Mouse (Mus musculus): ENCODE results near the gene Prodh2. TPM values are rescaled to one million over a fixed set of nuclear protein-coding genes. Genes with fewer than 3 reads are reported as not detected.

The Prodh2 gene
- polyA plus RNA-seq, 1 experiment from 2014 or later: not detected

DNA sequence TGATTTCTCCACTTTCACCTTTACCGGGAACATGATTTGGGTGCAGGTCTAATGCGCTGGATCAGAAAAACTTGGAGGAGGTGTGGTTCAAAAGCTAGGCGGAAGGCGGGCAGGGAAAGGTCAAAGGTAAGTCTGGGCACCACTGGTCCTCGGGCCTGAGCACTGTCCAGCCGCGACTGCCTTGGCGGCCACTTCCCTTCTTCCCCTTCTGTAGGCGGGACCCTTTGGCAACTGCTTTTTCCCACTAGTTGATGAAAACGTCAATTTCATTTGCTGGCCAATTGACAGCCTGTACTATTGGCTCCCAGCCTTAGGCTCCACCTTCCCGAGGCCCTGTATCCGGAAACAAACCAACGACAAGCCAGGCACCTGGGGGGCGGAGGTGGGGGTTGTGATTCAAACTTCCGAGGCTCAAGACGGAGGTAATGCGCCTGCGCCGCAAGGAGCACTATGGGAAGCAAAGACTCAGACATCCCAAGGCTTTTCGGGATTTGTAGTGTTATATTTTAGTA lies 66.1 kb downstream of the Prodh2 start, which contains the start of gene Lin37:
Lin37 (minus strand) TSS at position 396 of the 512 bp plus-strand sequence.
- peak within 1 kb of the TSS; percentile 74 for H3K9ac ChIP-seq (ENCODE audit: low read depth, low read length)
- H3K9me3 ChIP-seq (ENCODE audit: control insufficient read depth, low read length): no peaks in the 10 kb centered on the region
- under 1% methylated on average over 20 of the region's 20 CpGs for WGBS

DNA sequence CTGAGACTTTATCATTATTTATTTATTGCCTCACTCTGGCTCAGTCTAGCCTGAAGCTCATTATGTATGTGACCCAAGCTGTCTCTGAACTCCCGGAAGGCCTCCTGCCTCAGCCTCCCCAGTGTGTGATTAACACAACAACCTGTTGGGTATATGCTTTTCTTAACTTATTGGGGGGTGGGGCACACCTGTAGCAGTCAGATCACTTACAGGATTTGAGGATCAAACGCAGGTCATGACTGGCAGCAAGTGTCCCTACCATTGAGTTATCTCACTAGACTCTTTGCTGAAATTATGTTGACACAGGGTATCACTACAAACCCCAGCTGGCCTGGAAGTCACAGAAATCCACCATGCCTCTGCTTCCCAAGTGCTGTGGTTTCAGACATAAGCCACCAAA lies 66.9 kb downstream of the Prodh2 start:
- Histone ChIP-seq H3K36me3 (ENCODE audit: control insufficient read depth, insufficient read depth, low read length) (peaks cover 19% of the 10 kb centered on the region), H3K9ac (ENCODE audit: low read depth, low read length) (no peak overlapping the region), H3K27ac (ENCODE audit: low read depth, low read length) (no peak overlapping the region), H3K4me3 (ENCODE audit: low read length) (no peak overlapping the region), H3K4me2 (ENCODE audit: low read length) (no peak overlapping the region; the same call in 1 of the 2 replicates), H3K27me3 (replicated peaks; ENCODE audit: control insufficient read depth, insufficient read depth, low read length) (no peaks in the 10 kb centered on the region), H3K4me1 (ENCODE audit: control insufficient read depth, insufficient read depth, low read depth, low read length) (peaks cover 25% of the 10 kb centered on the region), H3K9me3 (ENCODE audit: control insufficient read depth, low read length) (no peaks in the 10 kb centered on the region)
- no peak for ATAC-seq
- WGBS: 48% methylated on average over 2 of the region's 2 CpGs

More for the DNA sequence above, 66.1 kb downstream of the Prodh2 start, which contains the start of gene Lin37:
- H3K27ac ChIP-seq (ENCODE audit: low read depth, low read length): peak within 1 kb of the TSS; percentile 64
- H3K4me2 ChIP-seq (ENCODE audit: low read length): peak within 1 kb of the TSS; percentile 99
- no peaks in the 10 kb centered on the region for H3K27me3 ChIP-seq (replicated peaks; ENCODE audit: control insufficient read depth, insufficient read depth, low read length)
- ATAC-seq: peak; percentile 90
- H3K36me3 ChIP-seq (ENCODE audit: control insufficient read depth, insufficient read depth, low read length): peaks cover 23% of the 10 kb centered on the region
- peak within 1 kb of the TSS; percentile 62 for H3K4me3 ChIP-seq (ENCODE audit: low read length)
- peaks cover 25% of the 10 kb centered on the region for H3K4me1 ChIP-seq (ENCODE audit: control insufficient read depth, insufficient read depth, low read depth, low read length)

DNA sequence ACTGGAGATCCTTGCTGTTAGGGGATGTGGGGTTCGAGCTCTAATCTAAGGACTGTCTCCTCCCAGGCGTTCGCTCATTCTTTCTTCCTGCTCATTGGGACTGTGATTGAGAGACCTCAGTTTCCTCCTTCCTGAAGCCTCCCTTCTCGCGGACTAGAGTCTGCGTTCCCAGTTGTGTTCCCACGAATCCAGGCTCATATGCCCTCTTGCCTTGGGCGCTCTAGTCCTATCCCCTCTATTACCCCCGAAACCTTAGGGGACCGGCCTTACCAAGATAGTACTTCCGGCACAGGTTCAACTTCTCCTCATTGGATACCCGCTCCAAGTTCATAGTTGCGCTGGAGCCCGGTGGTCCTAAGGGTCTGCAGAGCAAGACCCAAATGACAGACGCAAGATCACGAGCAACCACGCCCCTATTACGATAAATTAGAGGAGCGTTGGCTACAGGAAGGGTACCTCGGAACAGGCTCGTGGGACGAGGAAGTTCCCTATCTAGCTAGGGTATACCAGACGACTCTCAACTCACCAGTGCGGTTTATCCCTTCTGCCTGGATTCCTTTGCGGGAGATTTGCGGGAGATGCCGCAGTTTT lies 69.2 kb downstream of the Prodh2 start:
- WGBS: 1% methylated on average over 27 of the region's 27 CpGs
- Histone ChIP-seq H3K27me3 (replicated peaks; ENCODE audit: control insufficient read depth, insufficient read depth, low read length) (no peaks in the 10 kb centered on the region), H3K27ac (ENCODE audit: low read depth, low read length) (peak overlapping the region; percentile 71), H3K9me3 (ENCODE audit: control insufficient read depth, low read length) (no peaks in the 10 kb centered on the region), H3K4me1 (ENCODE audit: control insufficient read depth, insufficient read depth, low read depth, low read length) (peaks cover 25% of the 10 kb centered on the region), H3K9ac (ENCODE audit: low read depth, low read length) (peak overlapping the region; percentile 69), H3K36me3 (ENCODE audit: control insufficient read depth, insufficient read depth, low read length) (peaks cover 9% of the 10 kb centered on the region), H3K4me3 (ENCODE audit: low read length) (peak overlapping the region; percentile 82), H3K4me2 (ENCODE audit: low read length) (peak overlapping the region; percentile 89)
- ATAC-seq: no peak

Small RNAs within 50 kb of the gene (microRNA-seq; reads per million reads assigned to microRNA genes)
- 0.83 reads per million for gene Gm38670

Other genes starting within 250 kb of the Prodh2 start
- gene Thap8, start 213.5 kb upstream of the Prodh2 start, polyA plus RNA-seq (2015; fragmentation: Nextera tagmentation; extraction: Ambion mirVana): 0.66 and 0.86 TPM in 2 replicates
- 3.9 and 5.6 TPM in 2 replicates for gene Wdr62, start 213.2 kb upstream of the Prodh2 start, polyA plus RNA-seq (2015; fragmentation: Nextera tagmentation; extraction: Ambion mirVana)
- 96.5 and 138 TPM in 2 replicates for gene Clip3, start 201.9 kb upstream of the Prodh2 start, polyA plus RNA-seq (2015; fragmentation: Nextera tagmentation; extraction: Ambion mirVana)
- 124 and 131 TPM in 2 replicates for gene Alkbh6, start 184.9 kb upstream of the Prodh2 start, polyA plus RNA-seq (2015; fragmentation: Nextera tagmentation; extraction: Ambion mirVana)
- gene Syne4, start 178.8 kb upstream of the Prodh2 start, polyA plus RNA-seq (2015; fragmentation: Nextera tagmentation; extraction: Ambion mirVana): 14.6 and 14.8 TPM in 2 replicates
- 0.21 and 0.54 TPM in 2 replicates for gene E130208F15Rik, start 171.9 kb upstream of the Prodh2 start, polyA plus RNA-seq (2015; fragmentation: Nextera tagmentation; extraction: Ambion mirVana)
- 16.8 and 17.0 TPM in 2 replicates for gene Sdhaf1, start 169.7 kb upstream of the Prodh2 start, polyA plus RNA-seq (2015; fragmentation: Nextera tagmentation; extraction: Ambion mirVana)
- 15.8 and 16.8 TPM in 2 replicates for gene Lrfn3, start 130.8 kb upstream of the Prodh2 start, polyA plus RNA-seq (2015; fragmentation: Nextera tagmentation; extraction: Ambion mirVana)
- gene Tyrobp, start 79.9 kb upstream of the Prodh2 start, polyA plus RNA-seq (2015; fragmentation: Nextera tagmentation; extraction: Ambion mirVana): 29.7 and 31.5 TPM in 2 replicates
- 0.95 and 0.97 TPM in 2 replicates for gene Hcst, start 73.8 kb upstream of the Prodh2 start, polyA plus RNA-seq (2015; fragmentation: Nextera tagmentation; extraction: Ambion mirVana)
- 2.5 and 2.9 TPM in 2 replicates for gene Nfkbid, start 71.9 kb upstream of the Prodh2 start, polyA plus RNA-seq (2015; fragmentation: Nextera tagmentation; extraction: Ambion mirVana)
- gene Aplp1, start 48.1 kb upstream of the Prodh2 start, polyA plus RNA-seq (2015; fragmentation: Nextera tagmentation; extraction: Ambion mirVana): 742 and 752 TPM in 2 replicates
- 3.0 and 4.2 TPM in 2 replicates for gene Kirrel2, start 35.9 kb upstream of the Prodh2 start, polyA plus RNA-seq (2015; fragmentation: Nextera tagmentation; extraction: Ambion mirVana)
- gene Nphs1, start 35.3 kb upstream of the Prodh2 start, polyA plus RNA-seq (2015; fragmentation: Nextera tagmentation; extraction: Ambion mirVana): 0.98 and 1.7 TPM in 2 replicates
- gene Arhgap33, start 41.4 kb downstream of the Prodh2 start, polyA plus RNA-seq (2015; fragmentation: Nextera tagmentation; extraction: Ambion mirVana): 94.8 and 134 TPM in 2 replicates
- 14.2 TPM in 2 replicates for gene Hspb6, start 58.6 kb downstream of the Prodh2 start, polyA plus RNA-seq (2015; fragmentation: Nextera tagmentation; extraction: Ambion mirVana)
- 6.8 and 7.5 TPM in 2 replicates for gene Proser3, start 58.7 kb downstream of the Prodh2 start, polyA plus RNA-seq (2015; fragmentation: Nextera tagmentation; extraction: Ambion mirVana)
- 51.0 and 58.7 TPM in 2 replicates for gene Lin37, start 66.2 kb downstream of the Prodh2 start, polyA plus RNA-seq (2015; fragmentation: Nextera tagmentation; extraction: Ambion mirVana)
- gene U2af1l4, start 69.7 kb downstream of the Prodh2 start, polyA plus RNA-seq (2015; fragmentation: Nextera tagmentation; extraction: Ambion mirVana): 86.8 and 96.9 TPM in 2 replicates
- 13.7 and 17.4 TPM in 2 replicates for gene Gm49396, start 69.7 kb downstream of the Prodh2 start, polyA plus RNA-seq (2015; fragmentation: Nextera tagmentation; extraction: Ambion mirVana)
- gene Psenen, start 70.0 kb downstream of the Prodh2 start, polyA plus RNA-seq (2015; fragmentation: Nextera tagmentation; extraction: Ambion mirVana): 121 and 132 TPM in 2 replicates
- gene Igflr1, start 71.8 kb downstream of the Prodh2 start, polyA plus RNA-seq (2015; fragmentation: Nextera tagmentation; extraction: Ambion mirVana): 4.0 and 6.8 TPM in 2 replicates
- gene Kmt2b, start 95.1 kb downstream of the Prodh2 start, polyA plus RNA-seq (2015; fragmentation: Nextera tagmentation; extraction: Ambion mirVana): 8.1 and 9.3 TPM in 2 replicates
- gene Zbtb32, start 105.3 kb downstream of the Prodh2 start, polyA plus RNA-seq (2015; fragmentation: Nextera tagmentation; extraction: Ambion mirVana): 0.11 and 0.21 TPM in 2 replicates
- gene Upk1a, start 119.2 kb downstream of the Prodh2 start, polyA plus RNA-seq (2015; fragmentation: Nextera tagmentation; extraction: Ambion mirVana): 0.70 and 0.72 TPM in 2 replicates
- 1,112 and 1,310 TPM in 2 replicates for gene Cox6b1, start 132.5 kb downstream of the Prodh2 start, polyA plus RNA-seq (2015; fragmentation: Nextera tagmentation; extraction: Ambion mirVana)
- not detected in 2 replicates for gene Etv2, start 142.2 kb downstream of the Prodh2 start, polyA plus RNA-seq (2015; fragmentation: Nextera tagmentation; extraction: Ambion mirVana)
- gene Rbm42, start 156.7 kb downstream of the Prodh2 start, polyA plus RNA-seq (2015; fragmentation: Nextera tagmentation; extraction: Ambion mirVana): 125 and 128 TPM in 2 replicates
- 25.7 and 28.8 TPM in 2 replicates for gene Haus5, start 171.4 kb downstream of the Prodh2 start, polyA plus RNA-seq (2015; fragmentation: Nextera tagmentation; extraction: Ambion mirVana)
- not detected in 2 replicates for gene Pmis2, start 178.0 kb downstream of the Prodh2 start, polyA plus RNA-seq (2015; fragmentation: Nextera tagmentation; extraction: Ambion mirVana)
- gene 2200002J24Rik, start 205.3 kb downstream of the Prodh2 start, polyA plus RNA-seq (2015; fragmentation: Nextera tagmentation; extraction: Ambion mirVana): not detected in 2 replicates
- 3.0 and 3.7 TPM in 2 replicates for gene Atp4a, start 218.6 kb downstream of the Prodh2 start, polyA plus RNA-seq (2015; fragmentation: Nextera tagmentation; extraction: Ambion mirVana)
- 278 and 301 TPM in 2 replicates for gene Tmem147, start 235.9 kb downstream of the Prodh2 start, polyA plus RNA-seq (2015; fragmentation: Nextera tagmentation; extraction: Ambion mirVana)